Mouse (Mus musculus) megakaryocyte, embryonic 14.5 days (primary cell): ENCODE results near the gene Lce3c.

Experiments used
- FLI1 ChIP-seq: IDR thresholded peaks from 2 replicates; pipeline ENCODE4 v1.6.1; 2012; ENCODE audit warnings: low read length, inconsistent platforms, mixed read lengths
- GATA1 ChIP-seq: IDR thresholded peaks from 3 replicates; pipeline ENCODE4 v1.6.1; 2012; ENCODE audit warnings: mixed read lengths, low read length, inconsistent platforms, borderline replicate concordance

- no peak for TF ChIP-seq GATA1
- no peak for TF ChIP-seq FLI1
Measured at GRCm38 (mm10) chr3:92932679-92933078, 11.6 kb upstream of the Lce3c start, which contains the start of gene Lce3b.
